Mouse (Mus musculus): Measurements from ENCODE around the gene Cenpe. TPM values are rescaled to one million over a fixed set of nuclear protein-coding genes. Genes with fewer than 3 reads are reported as not detected.
"Not testable (repeated sequence)": the region's sequence is repeated elsewhere in the genome, so short reads cannot be mapped to it uniquely, and the experiment has no call there.

The Cenpe gene
- total RNA-seq (2021) = 1 to 10 TPM; 2.7 to 2.8 TPM
- long read RNA-seq, experiment 1, partial matches to known transcripts = 1 of 1 reads
- long read RNA-seq, experiment 1, other reads (novel, unspliced or antisense) = 0 of 1 reads
- long read RNA-seq, experiment 2 = 0 reads

DNA sequence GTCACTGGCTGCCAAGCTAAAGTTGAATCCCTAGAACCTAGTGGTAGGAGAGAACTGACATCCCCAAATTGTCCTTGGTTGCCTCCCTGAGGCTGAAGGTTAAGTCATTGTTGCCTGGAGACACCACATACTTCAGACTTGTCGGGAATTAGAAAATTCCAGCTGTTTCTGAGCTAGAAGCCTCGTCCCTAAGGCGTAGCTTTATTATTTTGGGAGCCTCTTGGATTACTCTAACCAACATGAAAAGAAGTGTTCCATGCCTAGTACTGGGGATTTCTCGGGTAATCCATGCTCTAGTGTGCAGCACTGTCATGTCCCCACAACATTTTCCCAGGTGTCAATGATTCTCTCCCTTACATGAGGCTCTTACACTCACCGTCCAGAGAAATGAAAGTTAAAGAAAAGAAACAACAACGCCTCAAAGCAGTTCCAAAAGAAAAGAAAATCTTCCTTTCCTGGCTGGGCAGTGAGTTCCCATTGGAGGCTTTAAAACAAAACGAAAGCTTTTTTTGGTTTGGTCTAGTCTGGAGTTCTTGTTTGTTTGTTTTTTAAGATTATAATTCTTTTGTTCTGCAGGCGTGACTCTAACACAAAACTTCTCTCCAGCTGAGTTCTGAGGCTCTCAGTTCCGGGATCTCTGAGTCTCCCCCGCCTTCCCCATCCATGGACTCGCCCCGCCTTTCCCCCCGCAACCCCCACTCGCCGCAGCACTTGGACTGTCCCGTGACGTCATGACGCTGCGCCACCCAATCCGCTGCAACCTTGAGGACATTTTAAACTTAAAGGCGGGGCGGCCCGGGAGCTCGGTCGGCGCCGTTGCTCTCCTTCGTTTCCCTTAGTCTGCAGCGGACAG, at the start of gene Cenpe:
Gene Cenpe, plus strand, starts transcription at position 733 of the 853 bp plus-strand sequence.
- DNase-seq = peak; percentile 93

DNA sequence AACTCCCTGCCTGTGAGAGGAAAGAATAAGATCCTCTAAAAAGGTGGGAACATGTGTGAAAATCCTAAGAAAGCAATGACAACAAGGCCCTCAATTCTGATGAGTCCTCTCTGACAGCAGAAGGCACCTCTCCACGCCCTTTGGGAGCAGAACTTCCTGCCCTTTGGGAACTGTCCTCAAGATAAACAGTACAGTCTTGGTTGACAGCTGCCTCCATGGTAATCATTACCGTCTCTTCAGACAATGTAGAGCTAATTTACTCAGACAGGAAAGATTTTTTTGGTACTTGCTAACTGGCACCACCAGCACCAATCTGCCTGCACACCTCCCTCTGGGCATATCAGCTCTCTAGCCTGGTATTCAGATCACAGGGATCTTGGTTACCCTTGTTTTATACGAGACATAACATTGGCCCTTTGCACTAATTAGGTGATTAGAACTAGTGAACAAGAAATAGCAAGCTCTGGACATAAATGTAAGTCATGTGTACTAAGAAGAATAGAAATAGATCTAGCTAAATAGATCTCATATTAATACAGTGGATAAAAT, 40.4 kb upstream of the Cenpe start:
- DNase-seq = no peak

DNA sequence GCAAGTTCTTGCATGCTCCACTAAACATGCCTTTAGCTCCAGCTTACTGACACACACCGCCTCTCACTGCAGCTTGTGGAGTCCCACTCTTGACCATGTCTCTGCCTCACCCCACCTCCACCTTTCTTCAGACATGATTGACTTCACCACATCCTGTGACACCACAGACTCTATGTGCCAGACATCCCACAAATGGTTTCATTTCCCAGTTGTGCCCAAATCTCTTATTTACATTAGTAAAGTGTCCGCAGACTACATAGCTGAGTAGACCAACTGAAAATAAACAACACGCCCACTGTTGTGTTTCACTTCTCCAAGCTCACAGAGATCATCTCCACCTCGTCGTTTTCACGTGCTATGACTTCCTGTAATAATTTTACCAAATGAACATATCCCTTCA, 20.5 kb upstream of the Cenpe start:
- no peak for DNase-seq

DNA sequence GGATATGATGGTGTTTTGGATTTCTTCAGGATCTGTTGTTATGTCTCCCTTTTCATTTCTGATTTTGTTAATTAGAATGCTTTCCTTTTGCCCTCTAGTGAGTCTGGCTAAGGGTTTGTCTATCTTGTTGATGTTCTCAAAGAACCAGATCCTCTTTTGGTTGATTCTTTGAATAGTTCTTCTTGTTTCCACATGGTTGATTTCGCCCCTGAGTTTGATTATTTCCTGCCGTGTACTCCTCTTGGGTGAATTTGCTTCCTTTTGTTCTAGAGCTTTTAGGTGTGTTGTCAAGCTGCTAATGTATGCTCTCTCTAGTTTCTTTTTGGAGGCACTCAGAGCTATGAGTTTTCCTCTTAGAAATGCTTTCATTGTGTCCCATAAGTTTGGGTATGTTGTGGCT, 14.3 kb upstream of the Cenpe start:
- DNase-seq = not testable (repeated sequence)

DNA sequence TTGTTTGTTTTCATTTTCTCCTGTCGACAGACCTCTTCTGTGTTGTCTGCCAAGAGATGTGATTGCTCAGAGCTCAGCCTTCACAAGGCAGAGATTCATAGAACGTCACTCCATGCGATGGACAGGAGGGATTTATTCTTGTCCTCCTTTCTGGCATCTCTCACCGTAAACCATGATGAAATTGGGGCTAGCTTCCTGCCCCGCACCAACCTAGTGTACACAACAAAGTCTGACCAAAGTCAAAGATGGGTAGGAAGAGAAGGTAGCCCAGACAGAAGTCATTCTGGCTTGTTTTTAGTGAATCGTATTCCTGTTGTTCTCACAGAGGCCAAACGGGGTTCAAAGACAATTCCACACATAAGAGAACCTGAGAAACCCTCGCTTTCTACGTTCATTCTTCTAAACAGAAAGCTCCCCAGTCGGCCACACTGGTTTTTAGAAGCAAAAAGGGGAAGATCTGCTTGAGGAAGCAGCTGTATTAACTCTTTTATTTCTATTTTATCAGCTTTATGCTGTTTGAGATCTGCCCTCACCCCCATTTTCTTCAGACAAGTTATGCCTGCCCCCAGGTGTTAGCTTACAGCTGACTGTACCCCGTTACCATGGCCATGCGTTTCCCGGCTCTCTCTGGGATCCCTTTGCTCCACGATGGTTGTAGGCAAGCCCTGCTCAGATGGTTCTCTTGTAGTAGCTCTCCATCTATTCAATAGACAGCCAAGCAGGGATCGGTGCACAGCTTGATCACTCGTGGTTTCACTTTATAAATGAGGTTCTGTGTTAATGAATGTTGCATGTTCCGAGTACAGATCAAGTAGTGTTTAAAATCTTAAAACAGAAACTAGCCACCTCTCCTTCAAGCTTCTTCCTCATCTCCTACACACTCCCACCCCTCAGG, 11.7 kb upstream of the Cenpe start:
- DNase-seq = no peak

DNA sequence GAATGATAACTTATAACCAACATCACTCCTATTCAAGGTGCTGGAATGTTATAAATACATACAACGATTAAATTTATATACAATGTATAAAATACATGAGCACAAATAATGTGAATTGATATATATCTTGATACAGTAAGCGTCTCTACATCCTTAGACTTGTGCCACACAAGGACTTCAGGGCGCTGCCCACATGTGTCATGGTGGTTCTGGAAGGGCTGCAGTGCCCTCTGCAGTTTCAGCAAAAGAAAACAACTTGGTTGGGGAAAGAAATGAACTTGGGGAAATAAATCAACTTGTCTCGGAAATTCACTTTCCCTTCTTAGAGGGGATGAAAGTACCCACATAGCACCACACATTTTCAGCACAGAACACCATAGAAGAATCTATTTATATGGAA, 5.7 kb upstream of the Cenpe start:
- peak; percentile 45 to 71 for DNase-seq

DNA sequence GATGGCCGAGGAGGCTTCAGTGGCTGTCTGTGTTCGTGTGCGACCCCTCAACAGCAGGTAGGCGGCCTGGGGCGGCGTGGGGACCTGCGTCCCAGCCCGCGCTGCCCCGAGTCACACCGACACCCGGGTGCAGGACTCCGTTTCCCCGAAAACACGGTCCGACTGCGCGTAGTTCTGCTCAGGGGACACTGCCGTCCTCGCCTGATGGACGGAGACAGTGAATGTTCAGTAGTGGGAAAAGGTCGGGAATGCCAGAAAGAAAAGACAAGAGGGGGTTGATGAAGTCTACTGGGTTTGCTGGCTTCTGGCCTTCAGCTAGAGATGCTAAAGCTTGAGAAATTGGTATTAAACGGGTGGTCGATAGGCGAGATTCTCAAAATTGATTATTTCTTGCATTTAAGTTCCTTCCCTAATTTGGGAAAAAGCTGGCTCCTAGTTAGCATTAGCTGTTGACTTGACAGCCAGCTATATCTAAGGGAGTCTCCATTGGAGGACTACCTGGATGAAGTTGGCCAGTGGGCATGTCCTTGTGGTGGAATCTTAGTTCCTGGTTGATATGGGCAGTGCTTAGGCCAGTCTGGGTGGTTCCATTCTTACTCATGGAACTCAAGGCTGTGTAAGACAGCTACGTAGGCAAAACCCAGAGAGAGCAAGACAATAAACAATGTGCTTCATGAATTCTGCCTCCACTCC, 467 bp downstream of the Cenpe start:
- DNase-seq = no peak

DNA sequence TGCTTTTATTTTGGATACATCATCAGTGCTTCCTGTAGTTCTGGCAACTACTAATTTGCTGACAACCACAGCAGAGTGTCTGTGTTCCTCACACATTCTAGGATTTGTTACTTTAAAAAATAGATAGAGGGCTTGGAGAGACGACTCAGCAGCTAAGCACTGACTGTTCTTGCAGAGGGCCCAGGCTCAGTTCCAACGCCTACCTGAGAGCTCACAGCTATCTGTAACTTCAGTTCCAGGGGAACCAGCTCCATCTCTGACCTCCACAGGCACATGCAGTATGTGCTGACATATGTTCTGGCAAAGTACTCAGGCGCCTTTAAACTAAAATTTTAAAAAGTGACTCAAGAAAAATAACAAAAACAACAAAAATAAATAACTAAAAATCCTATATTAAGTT, 19.7 kb downstream of the Cenpe start:
- no peak for DNase-seq

DNA sequence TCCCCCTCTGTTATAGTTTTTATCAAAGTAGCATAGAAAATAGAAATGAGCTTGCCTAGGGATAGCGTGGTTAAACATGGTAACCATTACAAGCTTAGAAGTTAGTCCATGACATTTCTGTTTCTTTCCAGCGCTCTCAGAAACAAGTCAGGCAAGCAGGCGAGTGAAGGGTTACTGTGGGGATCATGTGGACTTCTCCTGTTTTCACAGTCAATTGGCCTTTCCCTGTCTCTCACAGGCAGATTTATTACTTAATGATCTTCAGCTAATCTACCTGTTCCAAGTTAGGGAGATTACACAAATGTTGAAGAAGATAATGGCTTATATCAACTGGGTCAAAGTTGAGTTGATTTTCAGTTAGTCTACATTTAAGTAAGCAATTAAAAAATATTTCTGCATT, 20.1 kb downstream of the Cenpe start:
- DNase-seq = no peak

DNA sequence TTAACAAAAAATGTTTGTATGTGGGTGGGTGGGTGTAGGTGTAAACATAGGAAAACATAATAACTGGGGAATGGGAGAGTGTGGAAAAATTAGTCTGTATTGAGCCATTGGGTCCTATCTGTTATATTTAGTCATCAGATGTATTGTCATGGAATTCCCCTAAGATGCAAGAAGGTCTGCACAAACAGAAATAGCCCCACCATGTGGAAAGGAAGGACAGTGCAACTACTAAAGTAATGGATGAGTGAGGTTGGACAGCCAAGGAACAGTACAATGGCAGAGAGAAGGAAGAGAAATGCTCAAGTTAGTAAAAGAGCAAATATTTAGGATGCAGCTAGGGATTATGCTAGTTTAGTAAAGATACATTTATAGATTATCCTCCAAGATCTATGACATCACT, 33.4 kb downstream of the Cenpe start:
- DNase-seq = peak in 1 of 2 experiments; percentile 33

DNA sequence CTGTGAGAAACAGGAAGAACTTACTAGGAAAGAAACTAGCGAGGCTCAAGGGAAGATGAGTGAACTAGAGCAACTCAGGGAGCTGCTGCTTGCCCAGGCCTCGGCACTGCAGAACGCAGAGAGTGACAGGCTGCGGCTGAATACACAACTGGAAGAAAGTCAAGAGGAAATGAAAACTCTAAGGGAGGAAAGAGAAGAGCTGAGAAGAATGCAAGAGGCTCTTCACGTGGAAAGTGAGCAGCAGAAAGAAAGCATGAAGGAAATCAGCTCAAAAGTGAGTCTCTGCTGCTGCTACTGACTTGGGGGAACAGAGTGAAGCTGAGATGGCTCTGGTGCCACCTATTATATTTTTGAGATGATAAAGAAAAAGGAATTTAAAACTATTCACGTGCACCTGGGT, 34.5 kb downstream of the Cenpe start:
- no peak for DNase-seq

DNA sequence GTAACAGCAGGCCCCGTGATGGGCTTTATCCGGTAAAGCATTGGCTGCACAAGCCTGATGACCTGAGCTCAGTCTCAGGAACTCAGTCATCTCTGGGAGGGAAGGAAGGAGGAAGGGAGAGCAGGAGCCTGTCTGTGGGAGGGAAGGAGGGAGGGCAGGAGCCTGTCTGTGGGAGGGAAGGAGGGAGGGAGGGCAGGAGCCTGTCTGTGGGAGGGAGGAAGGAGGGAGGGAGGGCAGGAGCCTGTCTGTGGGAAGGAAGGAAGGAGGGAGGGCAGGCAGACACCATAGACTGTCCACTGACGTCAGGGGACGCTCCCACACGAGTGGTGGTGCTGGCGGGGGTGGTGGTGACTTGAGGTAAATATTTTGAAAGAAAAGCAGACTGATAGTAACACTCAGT, 36.8 kb downstream of the Cenpe start:
- DNase-seq = no peak

DNA sequence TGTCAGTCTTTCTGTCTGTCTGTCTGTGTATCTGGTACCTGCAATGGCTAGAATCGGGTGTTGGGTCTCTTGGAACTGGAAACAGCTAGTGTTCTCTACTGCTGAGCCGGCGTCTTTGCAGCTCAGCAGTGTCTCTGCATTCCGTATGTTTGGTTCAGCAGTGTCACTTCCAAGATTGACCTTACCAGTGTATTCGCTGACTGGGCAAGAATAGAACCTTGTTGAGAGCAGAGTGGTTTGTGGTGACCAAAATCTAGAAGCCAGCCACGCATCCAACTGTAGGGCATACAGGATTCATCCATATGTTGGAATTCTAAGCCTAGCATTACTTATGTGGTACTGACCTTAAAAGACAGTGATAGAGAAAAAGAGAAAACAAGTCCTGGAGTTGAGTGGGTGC, 39.5 kb downstream of the Cenpe start:
- no peak for DNase-seq

DNA sequence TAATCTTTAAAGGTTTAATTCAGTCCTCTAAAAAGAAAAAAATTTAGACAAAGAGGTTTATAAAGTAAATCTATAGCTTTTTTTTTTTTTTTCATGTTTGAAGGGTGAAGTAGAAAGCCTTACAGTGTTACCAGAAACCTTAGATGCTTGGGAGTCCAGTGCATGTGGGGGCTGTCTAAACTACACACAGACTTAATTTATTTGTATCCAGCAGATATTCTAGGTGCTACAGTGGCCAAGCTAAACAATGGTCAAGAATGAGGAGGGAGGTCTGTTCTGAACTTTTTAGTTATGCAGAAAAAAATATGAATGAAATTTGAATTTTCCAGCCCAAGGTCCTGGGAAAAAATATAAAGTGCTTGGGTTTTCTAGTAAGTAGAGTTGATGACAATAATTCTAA, 42.4 kb downstream of the Cenpe start:
- DNase-seq = no peak

DNA sequence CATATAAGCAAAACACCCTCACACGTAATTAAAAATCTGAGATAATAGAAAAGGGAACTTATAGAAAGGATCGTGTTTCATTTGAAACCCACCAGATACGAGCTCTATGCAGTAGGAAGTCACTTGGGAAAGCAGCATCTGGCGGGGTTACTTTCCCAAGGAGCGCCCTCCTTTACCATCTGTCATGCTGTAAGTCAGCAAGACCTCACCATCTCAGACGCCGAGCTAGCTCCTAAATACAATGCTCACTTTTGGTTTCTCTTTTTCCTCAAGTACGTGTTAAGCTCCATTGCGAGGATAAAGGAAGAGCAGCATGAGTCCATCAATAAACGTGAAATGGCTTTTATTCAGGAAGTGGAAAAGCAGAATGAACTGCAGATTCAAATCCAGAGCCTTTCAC, 46.6 kb downstream of the Cenpe start:
- DNase-seq = no peak

DNA sequence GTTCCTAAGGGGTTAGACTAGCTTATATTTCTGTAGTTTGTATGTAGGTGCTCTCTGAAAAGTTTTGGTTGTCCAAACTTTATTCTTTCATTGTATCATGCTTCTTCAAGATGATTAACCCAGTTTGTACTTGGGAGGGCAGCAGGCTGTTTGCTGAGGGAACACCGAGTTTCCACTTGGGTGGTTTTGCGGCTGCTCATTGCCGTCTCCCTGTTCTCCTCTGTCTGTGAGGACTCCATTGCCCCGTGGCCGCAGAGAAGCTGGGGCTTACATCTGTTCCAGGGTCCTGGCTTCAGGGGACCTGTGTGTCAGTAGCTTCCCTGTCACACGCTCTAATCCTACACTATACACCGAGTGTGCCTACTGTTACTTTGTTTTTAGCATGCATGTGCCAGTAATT, 47.9 kb downstream of the Cenpe start:
- no peak for DNase-seq

DNA sequence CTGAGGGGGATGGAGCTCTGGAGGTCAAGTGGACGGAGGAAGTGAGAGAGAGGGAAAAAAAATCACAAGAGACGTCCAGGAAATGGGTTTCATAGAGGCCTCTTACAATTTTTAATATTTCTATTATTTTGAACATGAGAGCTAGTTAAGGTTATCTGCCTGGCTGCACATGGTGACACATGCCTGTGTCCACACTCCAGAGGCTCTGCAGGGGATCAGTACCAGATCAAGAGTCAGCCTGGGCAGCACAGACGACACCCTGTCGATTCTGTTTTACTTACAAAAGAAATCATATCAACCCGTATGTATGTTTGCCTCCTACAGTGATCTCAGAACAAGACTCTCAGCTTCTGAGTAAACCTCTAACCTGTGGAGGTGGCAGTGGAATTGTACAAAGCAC, 56.3 kb downstream of the Cenpe start:
- no peak for DNase-seq

DNA sequence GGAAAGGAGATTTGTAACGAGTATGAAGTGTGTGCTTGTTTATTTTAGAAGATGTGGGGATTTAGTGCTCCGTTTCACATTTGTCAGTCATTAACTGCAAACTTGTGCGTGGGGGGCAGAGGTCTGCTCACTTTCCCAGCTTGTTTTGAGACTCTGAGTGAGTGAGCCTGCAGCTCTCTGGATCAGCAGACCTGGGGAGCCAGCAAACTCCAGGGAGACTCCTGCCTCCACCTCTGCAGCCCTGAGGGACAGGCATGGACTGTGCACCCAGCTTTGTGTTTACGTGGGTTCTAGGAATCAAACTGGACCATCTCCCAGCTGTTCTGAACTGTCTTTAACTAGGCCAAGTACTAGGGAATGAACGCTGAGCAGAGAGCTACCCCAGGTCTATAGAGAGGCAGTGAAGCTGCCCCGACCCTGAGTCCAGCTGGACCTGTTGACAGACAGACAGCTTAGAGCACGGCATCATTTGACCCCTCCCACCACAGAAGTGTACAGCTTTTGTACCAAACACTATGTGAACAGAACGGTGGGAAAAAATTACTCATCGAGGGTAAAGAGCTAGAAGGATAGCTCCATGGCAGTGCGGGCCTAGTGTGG, 57.2 kb downstream of the Cenpe start:
- no peak for DNase-seq

DNA sequence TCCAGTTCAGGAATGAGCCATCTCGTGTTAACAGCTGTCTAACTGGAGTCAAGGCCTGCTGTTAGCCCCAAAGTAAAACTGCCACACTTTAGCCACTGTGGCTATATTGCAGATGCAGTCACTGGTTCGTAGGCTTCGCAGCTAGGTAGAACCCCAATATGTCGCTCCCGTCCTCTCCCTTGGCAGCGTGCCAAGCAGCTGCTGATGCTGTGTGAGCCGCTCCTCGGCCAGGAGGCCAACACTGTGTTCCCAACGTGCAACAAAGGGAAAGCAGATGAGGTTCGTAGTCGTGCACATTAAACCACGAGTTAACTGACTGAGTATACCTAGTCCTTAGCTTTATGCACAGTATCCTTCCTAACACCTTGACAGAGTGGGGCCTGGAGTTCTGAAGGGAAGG, 60.3 kb downstream of the Cenpe start:
- no peak for DNase-seq

DNA sequence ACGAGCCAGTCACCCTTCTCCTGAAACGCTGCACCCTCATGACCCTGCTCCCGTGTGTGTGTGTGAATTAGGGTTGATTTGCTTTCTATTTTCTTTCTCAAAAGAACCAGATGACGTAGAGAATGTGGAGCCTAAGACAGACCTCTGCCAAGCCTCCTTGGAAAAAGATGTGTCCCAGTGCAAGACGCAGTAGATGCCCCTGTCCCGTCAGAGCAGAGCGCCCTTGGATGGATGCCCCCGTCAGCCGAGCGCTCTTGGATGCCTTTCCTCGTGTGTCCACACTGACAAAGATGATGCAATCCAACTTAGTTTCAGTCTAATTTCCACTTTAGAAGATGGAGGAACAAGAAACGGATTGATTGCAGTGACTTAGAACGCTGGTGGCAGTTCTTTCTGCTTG, 60.7 kb downstream of the Cenpe start:
- DNase-seq = no peak

DNA sequence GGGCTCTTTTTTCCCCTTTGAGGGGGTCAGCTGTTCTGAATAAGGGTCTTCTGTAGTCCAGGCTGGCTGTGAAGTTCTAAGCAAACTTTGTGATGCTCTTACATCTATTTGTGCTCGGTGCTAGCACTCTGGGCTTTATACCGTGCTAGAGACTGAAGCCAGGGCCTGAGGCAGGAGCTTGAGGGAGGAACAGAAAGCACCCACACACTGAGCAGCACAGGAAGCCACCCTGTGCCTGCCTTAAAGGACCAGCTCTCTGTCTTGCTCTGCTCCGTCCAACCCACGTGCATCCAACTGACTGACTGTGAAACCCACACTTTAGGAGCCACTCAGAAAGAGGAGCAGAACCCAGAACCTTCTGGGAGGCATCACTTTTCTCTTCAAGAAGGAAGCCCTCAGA, 67.8 kb downstream of the Cenpe start:
- no peak for DNase-seq
